Mouse (Mus musculus): Measurements from ENCODE around the gene Pfkl.

DNA sequence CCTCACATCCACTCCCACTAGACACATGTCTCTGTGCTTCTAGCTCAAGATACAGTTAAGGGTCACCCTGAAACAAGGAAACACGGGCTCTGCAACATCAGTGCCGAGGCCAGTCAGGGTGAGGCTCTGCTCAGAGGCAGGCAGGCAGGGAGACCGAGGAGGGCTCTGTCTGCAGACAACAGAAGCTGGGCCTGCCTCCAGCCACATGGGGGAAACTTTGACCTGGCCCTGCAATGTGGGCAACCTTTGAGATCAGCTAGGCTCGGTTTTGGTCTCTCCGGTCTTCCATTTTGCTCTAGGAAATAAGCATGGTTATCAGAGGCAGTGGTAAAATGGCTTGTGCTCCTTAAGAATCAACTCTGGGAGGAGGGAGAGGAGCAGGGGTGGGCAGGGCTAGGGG lies 6.5 kb upstream of the Pfkl start:
- TF ChIP-seq CTCF (IDR thresholded peaks at IDR 0.05; ENCODE audit: insufficient read depth, low read depth, low read length) = no peak
- TF ChIP-seq POLR2A (IDR thresholded peaks at IDR 0.05; ENCODE audit: insufficient read depth, low read depth, low read length) = no peak

Measured in olfactory bulb, adult 2 months (tissue).